8 mouse cellular contexts compared by ENCODE assay signal in genomic region chr1:168431711-168432231, GRCm38 (mm10). TPM values are rescaled to one million over a fixed set of nuclear protein-coding genes. Genes with fewer than 3 reads are reported as not detected.
DNase-seq lines count a peak whose midpoint lies in the region; ATAC-seq and TF ChIP-seq lines count a peak whose summit lies in the region.

No protein-coding gene starts in this region.

- H3K4me3 ChIP-seq in cerebellum, adult 2 months (replicated peaks; ENCODE audit: insufficient read depth, low read depth, low read length) = peak overlapping the region; percentile 74
- peak overlapping the region; percentile 88 for H3K4me3 ChIP-seq in kidney, embryonic 15.5 days (replicated peaks)
- peak overlapping the region; percentile 96 for H3K4me3 ChIP-seq in midbrain, embryonic 16.5 days (ENCODE audit: low read depth, low read length)

- no peaks in the 10 kb centered on the region for H3K9me3 ChIP-seq in kidney, embryonic 15.5 days (replicated peaks)
- no peaks in the 10 kb centered on the region for H3K9me3 ChIP-seq in midbrain, embryonic 16.5 days (replicated peaks; ENCODE audit: control insufficient read depth, low read length, poor library complexity, severe bottlenecking)

- H3K9ac ChIP-seq in kidney, embryonic 15.5 days = peak overlapping the region; percentile 97
- peak overlapping the region; percentile 98 for H3K9ac ChIP-seq in midbrain, embryonic 16.5 days (ENCODE audit: low read depth, low read length)

- WGBS in cerebellum, adult 2 months = 0% methylated on average over 13 of the region's 14 CpGs
- under 1% methylated on average over 13 of the region's 14 CpGs for WGBS in kidney, embryonic 15.5 days
- under 1% methylated on average over 11 of the region's 14 CpGs for WGBS in midbrain, embryonic 16.5 days

- no peak for TF ChIP-seq CTCF in cerebellum, adult 2 months (IDR thresholded peaks at IDR 0.05; ENCODE audit: borderline replicate concordance, insufficient read depth, low read depth, low read length)

- ATAC-seq in frontal cortex, adult (ENCODE audit: low TSS enrichment) = peak; percentile 60
- peak; percentile 94 for ATAC-seq in kidney, embryonic 15.5 days (replicated peaks; ENCODE audit: low FRiP score)
- peak; percentile 93 for ATAC-seq in midbrain, embryonic 16.5 days

- H3K4me1 ChIP-seq in cerebellum, adult 2 months (ENCODE audit: control insufficient read depth, insufficient read depth, low read length) = no peaks in the 10 kb centered on the region
- peaks cover 8% of the 10 kb centered on the region; the same call in 1 of the 2 replicates for H3K4me1 ChIP-seq in kidney, embryonic 15.5 days
- no peaks in the 10 kb centered on the region for H3K4me1 ChIP-seq in midbrain, embryonic 16.5 days (ENCODE audit: control insufficient read depth, insufficient read depth, low read length)

- peak in 1 of 2 experiments; percentile 86 for DNase-seq in cerebellum, adult 2 months
- DNase-seq in cerebellum, adult 9-10 months = no peak
- DNase-seq in right cerebral cortex, postnatal 14 days = peak; percentile 73
- no peak for DNase-seq in right cerebral cortex, adult 18-20 months
- no peak for DNase-seq in T-cell, adult 2 months (ENCODE audit: low spot score)

- no peaks in the 10 kb centered on the region for H3K27me3 ChIP-seq in cerebellum, adult 2 months (ENCODE audit: control insufficient read depth, insufficient read depth, low read length)
- H3K27me3 ChIP-seq in kidney, embryonic 15.5 days = no peaks in the 10 kb centered on the region
- no peaks in the 10 kb centered on the region for H3K27me3 ChIP-seq in midbrain, embryonic 16.5 days (ENCODE audit: control insufficient read depth, insufficient read depth, low read depth, low read length)

- H3K36me3 ChIP-seq in kidney, embryonic 15.5 days = no peaks in the 10 kb centered on the region
- H3K36me3 ChIP-seq in midbrain, embryonic 16.5 days (ENCODE audit: control insufficient read depth, insufficient read depth, low read length) = no peaks in the 10 kb centered on the region

- H3K4me2 ChIP-seq in kidney, embryonic 15.5 days = peak overlapping the region; percentile 62
- peak overlapping the region; percentile 49 for H3K4me2 ChIP-seq in midbrain, embryonic 16.5 days (ENCODE audit: low read length)

- H3K27ac ChIP-seq in cerebellum, adult 2 months (ENCODE audit: insufficient read depth, low read length) = peak overlapping the region; percentile 63; the same call in 1 of the 2 replicates
- H3K27ac ChIP-seq in kidney, embryonic 15.5 days = peak overlapping the region; percentile 99
- H3K27ac ChIP-seq in midbrain, embryonic 16.5 days (ENCODE audit: low read length) = peak overlapping the region; percentile 99

- TF ChIP-seq POLR2A in cerebellum, adult 2 months (IDR thresholded peaks at IDR 0.05; ENCODE audit: borderline replicate concordance, insufficient read depth, low read length) = peak; percentile 51; the same call in 1 of the 2 replicates

RNA-seq across cellular contexts. Expression of gene Pbx1, which starts 0.3 kb away (rescaled TPM):
- 34.9 and 38.1 TPM in 2 replicates for polyA plus RNA-seq in cerebellum, adult 2 months (2012; rRNA removed)
- polyA plus RNA-seq in kidney, embryonic 15.5 days (2015; fragmentation: Nextera tagmentation; extraction: Ambion mirVana) = 81.9 and 84.5 TPM in 2 replicates
- polyA plus RNA-seq in midbrain, embryonic 16.5 days (2015; fragmentation: Nextera tagmentation; extraction: Ambion mirVana) = 71.8 and 77.8 TPM in 2 replicates
